9 mouse cellular contexts compared by ENCODE assay signal in the genomic region with DNA sequence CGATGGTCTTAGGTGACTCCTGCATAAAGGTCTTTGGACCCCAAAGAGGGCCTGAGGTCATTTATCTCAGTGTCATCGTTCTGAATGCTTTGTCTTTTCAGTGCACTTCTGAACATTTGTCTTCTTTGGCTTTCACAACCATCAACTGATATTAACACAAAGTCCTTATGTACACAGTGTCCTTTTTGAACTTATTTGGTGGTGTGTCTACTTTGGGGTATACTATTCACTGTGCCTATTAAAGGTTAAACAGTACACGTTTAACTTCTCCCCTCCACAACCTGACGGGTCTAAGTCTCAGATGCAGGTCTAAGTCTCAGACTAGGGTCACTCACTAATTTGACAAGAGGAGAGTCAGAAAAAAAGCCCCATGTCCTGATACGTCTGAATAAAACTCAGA. TPM values are rescaled to one million over a fixed set of nuclear protein-coding genes. Genes with fewer than 3 reads are reported as not detected.
DNase-seq lines count a peak whose midpoint lies in the region; ATAC-seq and TF ChIP-seq lines count a peak whose summit lies in the region.
"Had no signal": no experiment of that assay in that cellular context is flagged by ENCODE, and none has a peak within 500 bp of the region (broad histone marks: within the 10 kb centered on the region; RNA-seq: fewer than 3 reads in every experiment).

No protein-coding gene starts in this region.

- no peak for TF ChIP-seq EP300 in liver, postnatal 0 days (IDR thresholded peaks at IDR 0.05; ENCODE audit: low read depth)

- no peak for DNase-seq in heart, postnatal 4 days
- no peak for DNase-seq in liver, postnatal 0 days
- DNase-seq in left cerebral cortex, postnatal 10 days (ENCODE audit: extremely low spot score in 1 of 2, low spot score in 2 of 2), result no peak
- DNase-seq in adrenal gland, adult 2 months, result no peak
- no peak for DNase-seq in layer of hippocampus, adult 9-10 months (ENCODE audit: low spot score)
- DNase-seq: cerebellum, adult 9-11 months had no signal

- H3K27me3 ChIP-seq in heart, embryonic 12.5 days (replicated peaks), result no peaks in the 10 kb centered on the region
- no peaks in the 10 kb centered on the region for H3K27me3 ChIP-seq in E14TG2a.4 (ENCODE audit: insufficient read depth, low read length)
- no peaks in the 10 kb centered on the region for H3K27me3 ChIP-seq in forebrain, embryonic 16.5 days (replicated peaks; ENCODE audit: control insufficient read depth, insufficient read depth, low read length)
- no peaks in the 10 kb centered on the region for H3K27me3 ChIP-seq in liver, postnatal 0 days (ENCODE audit: insufficient read depth, low read length)

- no peaks in the 10 kb centered on the region for H3K9me3 ChIP-seq in heart, embryonic 12.5 days (replicated peaks)
- H3K9me3 ChIP-seq in E14TG2a.4 (ENCODE audit: low read length), result no peaks in the 10 kb centered on the region
- no peaks in the 10 kb centered on the region for H3K9me3 ChIP-seq in forebrain, embryonic 16.5 days (ENCODE audit: control insufficient read depth, low read length)
- H3K9me3 ChIP-seq in liver, postnatal 0 days (ENCODE audit: low read length), result no peaks in the 10 kb centered on the region

- WGBS in heart, embryonic 12.5 days, result 15% methylated on average over 5 of the region's 5 CpGs
- 11% methylated on average over 5 of the region's 5 CpGs for WGBS in forebrain, embryonic 16.5 days
- 6% methylated on average over 5 of the region's 5 CpGs for WGBS in liver, postnatal 0 days (ENCODE audit: insufficient replicate concordance)

- peaks cover 23% of the 10 kb centered on the region for H3K4me1 ChIP-seq in heart, embryonic 12.5 days (replicated peaks)
- peaks cover 40% of the 10 kb centered on the region for H3K4me1 ChIP-seq in E14TG2a.4 (replicated peaks; ENCODE audit: low read depth, low read length)
- peaks cover 29% of the 10 kb centered on the region for H3K4me1 ChIP-seq in forebrain, embryonic 16.5 days (replicated peaks; ENCODE audit: control insufficient read depth, insufficient read depth, low read length)
- peaks cover 28% of the 10 kb centered on the region for H3K4me1 ChIP-seq in liver, postnatal 0 days (ENCODE audit: insufficient read depth)

- peak overlapping the region; percentile 63 for H3K4me2 ChIP-seq in heart, embryonic 12.5 days
- peak overlapping the region; percentile 80 for H3K4me2 ChIP-seq in forebrain, embryonic 16.5 days (ENCODE audit: low read length)
- peak overlapping the region; percentile 75 for H3K4me2 ChIP-seq in liver, postnatal 0 days (ENCODE audit: low read depth, low read length)

- intact Hi-C loops in left cerebral cortex, postnatal 10 days (cut with DNase I), result no loop called here

- ATAC-seq in heart, embryonic 12.5 days (ENCODE audit: insufficient number of reproducible peaks, low FRiP score), result no peak
- ATAC-seq in forebrain, embryonic 16.5 days, result no peak
- ATAC-seq in liver, postnatal 0 days, result no peak

- TF ChIP-seq CTCF in E14TG2a.4 (conservative IDR thresholded peaks at IDR 0.05; ENCODE audit: low read length), result no peak
- TF ChIP-seq CTCF in liver, postnatal 0 days (IDR thresholded peaks at IDR 0.05; ENCODE audit: low read depth), result no peak

- H3K36me3 ChIP-seq in heart, embryonic 12.5 days, result peaks cover 28% of the 10 kb centered on the region
- peaks cover 53% of the 10 kb centered on the region for H3K36me3 ChIP-seq in E14TG2a.4 (ENCODE audit: insufficient read depth, low read length)
- peaks cover 2% of the 10 kb centered on the region; the same call in 1 of the 2 replicates for H3K36me3 ChIP-seq in forebrain, embryonic 16.5 days (ENCODE audit: control insufficient read depth, insufficient read depth)
- H3K36me3 ChIP-seq in liver, postnatal 0 days (replicated peaks; ENCODE audit: insufficient read depth, low read length), result peaks cover 23% of the 10 kb centered on the region

- H3K9ac ChIP-seq in heart, embryonic 12.5 days, result peak overlapping the region; percentile 87
- H3K9ac ChIP-seq in forebrain, embryonic 16.5 days (replicated peaks; ENCODE audit: low read depth, low read length), result peak overlapping the region; percentile 86
- H3K9ac ChIP-seq in liver, postnatal 0 days (replicated peaks), result peak overlapping the region; percentile 75

- peak overlapping the region; percentile 94 for H3K27ac ChIP-seq in heart, embryonic 12.5 days (ENCODE audit: poor library complexity, severe bottlenecking)
- H3K27ac ChIP-seq in forebrain, embryonic 16.5 days (ENCODE audit: low read length), result peak overlapping the region; percentile 95
- H3K27ac ChIP-seq in liver, postnatal 0 days (ENCODE audit: low read depth), result peak overlapping the region; percentile 94

- H3K4me3 ChIP-seq in heart, embryonic 12.5 days, result peak overlapping the region; percentile 85
- H3K4me3 ChIP-seq in E14TG2a.4 (replicated peaks; ENCODE audit: low read length), result peak overlapping the region; percentile 90
- peak overlapping the region; percentile 89 for H3K4me3 ChIP-seq in forebrain, embryonic 16.5 days (replicated peaks; ENCODE audit: low read length)
- peak overlapping the region; percentile 79 for H3K4me3 ChIP-seq in liver, postnatal 0 days (ENCODE audit: low read depth, low read length)

RNA-seq across cellular contexts. Expression of gene Mlh1, which starts 1.0 kb away (rescaled TPM):
- polyA plus RNA-seq in heart, embryonic 12.5 days (2016; fragmentation: Nextera tagmentation; extraction: Ambion mirVana), result 39.3 and 44.0 TPM in 2 replicates
- total RNA-seq in heart, postnatal 4 days (2021), result 10 to 100 TPM; 24.3 to 25.0 TPM
- 30.0 and 32.2 TPM in 2 replicates for polyA plus RNA-seq in forebrain, embryonic 16.5 days (2015; fragmentation: Nextera tagmentation; extraction: Ambion mirVana)
- 9.8 and 10.1 TPM in 2 replicates for polyA plus RNA-seq in liver, postnatal 0 days (2015; fragmentation: Nextera tagmentation; extraction: Ambion mirVana)
- total RNA-seq in left cerebral cortex, postnatal 10 days (2021), result 10 to 100 TPM; 23.5 to 24.0 TPM
- total RNA-seq in adrenal gland, adult 2 months (2021), result 10 to 100 TPM; 15.0 to 17.5 TPM
- 11.0 and 13.2 TPM in 2 replicates for polyA plus RNA-seq in adrenal gland, adult 2 months (2012; rRNA removed)

RNA-seq across cellular contexts. Expression of gene Epm2aip1, which starts 1.1 kb away (rescaled TPM):
- polyA plus RNA-seq in heart, embryonic 12.5 days (2016; fragmentation: Nextera tagmentation; extraction: Ambion mirVana), result 32.8 and 34.3 TPM in 2 replicates
- 10 to 100 TPM; 32.5 to 35.4 TPM for total RNA-seq in heart, postnatal 4 days (2021)
- polyA plus RNA-seq in forebrain, embryonic 16.5 days (2015; fragmentation: Nextera tagmentation; extraction: Ambion mirVana), result 60.2 and 61.5 TPM in 2 replicates
- 4.4 and 5.2 TPM in 2 replicates for polyA plus RNA-seq in liver, postnatal 0 days (2015; fragmentation: Nextera tagmentation; extraction: Ambion mirVana)
- total RNA-seq in left cerebral cortex, postnatal 10 days (2021), result 10 to 100 TPM; 83.7 to 85.5 TPM
- total RNA-seq in adrenal gland, adult 2 months (2021), result 10 to 100 TPM; 33.5 to 44.2 TPM
- 6.4 and 7.7 TPM in 2 replicates for polyA plus RNA-seq in adrenal gland, adult 2 months (2012; rRNA removed)

RNA-seq across cellular contexts. Expression of gene Trank1, which starts 40.9 kb away (rescaled TPM):
- 0.03 and 0.27 TPM in 2 replicates for polyA plus RNA-seq in heart, embryonic 12.5 days (2016; fragmentation: Nextera tagmentation; extraction: Ambion mirVana)
- under 1 TPM; 0.10 to 0.14 TPM for total RNA-seq in heart, postnatal 4 days (2021)
- 6.5 and 12.5 TPM in 2 replicates for polyA plus RNA-seq in forebrain, embryonic 16.5 days (2015; fragmentation: Nextera tagmentation; extraction: Ambion mirVana)
- polyA plus RNA-seq in liver, postnatal 0 days (2015; fragmentation: Nextera tagmentation; extraction: Ambion mirVana), result 0.02 TPM in 1 of 2 replicates, not detected in the other
- total RNA-seq in left cerebral cortex, postnatal 10 days (2021), result 100 to 1,000 TPM; 189 to 196 TPM
- 10 to 100 TPM; 37.5 to 84.7 TPM for total RNA-seq in adrenal gland, adult 2 months (2021)
- polyA plus RNA-seq in adrenal gland, adult 2 months (2012; rRNA removed), result 51.5 and 57.8 TPM in 2 replicates
